Mouse (Mus musculus) hindbrain, embryonic 13.5 days (tissue): ENCODE measurements around the gene Tcaf2. TPM values are rescaled to one million over a fixed set of nuclear protein-coding genes. Genes with fewer than 3 reads are reported as not detected.

Experiments
- ATAC-seq: fragments of 200-750 bp; cut with Nextera tagmentation; 2 replicates; pipeline ENCODE4 v1.8.0; 2017; ENCODE audit warnings: moderate TSS enrichment; ENCODE audit not compliant: low FRiP score
- H3K27ac ChIP-seq: fragments of 300-500 bp; sonication (generic); 2 replicates; pipeline ENCODE4 v1.5.1; 2015; ENCODE audit warnings: inconsistent platforms, mild to moderate bottlenecking, moderate library complexity
- H3K27me3 ChIP-seq: fragments of 300-500 bp; sonication (generic); 2 replicates; pipeline ENCODE4 v1.6.1; 2015; ENCODE audit warnings: mild to moderate bottlenecking, inconsistent platforms
- H3K36me3 ChIP-seq: fragments of 300-500 bp; sonication (generic); 2 replicates; pipeline ENCODE4 v1.6.1; 2015; ENCODE audit warnings: mild to moderate bottlenecking, inconsistent platforms
- H3K4me1 ChIP-seq: fragments of 300-500 bp; sonication (generic); replicated peaks from 2 replicates; pipeline ENCODE4 v1.6.1; 2015; ENCODE audit warnings: inconsistent platforms
- H3K4me2 ChIP-seq: fragments of 300-500 bp; sonication (generic); 2 replicates; pipeline ENCODE4 v1.6.1; 2015; ENCODE audit warnings: inconsistent platforms, mild to moderate bottlenecking, moderate library complexity
- H3K4me3 ChIP-seq: fragments of 300-500 bp; sonication (generic); 2 replicates; pipeline ENCODE4 v1.5.1; 2015; ENCODE audit warnings: mild to moderate bottlenecking, inconsistent platforms
- H3K9ac ChIP-seq: fragments of 300-500 bp; sonication (generic); 2 replicates; pipeline ENCODE4 v1.6.1; 2015; ENCODE audit warnings: mild to moderate bottlenecking, inconsistent platforms
- H3K9me3 ChIP-seq: fragments of 300-500 bp; sonication (generic); 2 replicates; pipeline ENCODE4 v1.6.1; 2016; ENCODE audit warnings: inconsistent platforms
- WGBS: fragments of 180-500 bp; shearing (Covaris S2); methylation state at CpG from one replicate; pipeline ENCODE4 v1.1.7; 2015; 5-methylcytosine and 5-hydroxymethylcytosine counted together
- polyA plus RNA-seq: library from polyadenylated mRNA; unstranded; fragments of >200 nt; fragmentation: Nextera tagmentation; extraction: Ambion mirVana; gene quantifications from 2 replicates; pipeline ENCODE4 v1.2.1, GENCODE M21; 2015

The Tcaf2 gene
- polyA plus RNA-seq, 1 experiment from 2014 or later: 2.1 TPM

GRCm38 (mm10) chr6:42612218-42612617 is 32.8 kb downstream of the Tcaf2 start:
- H3K4me3 ChIP-seq: no peak overlapping the region
- no peaks in the 10 kb centered on the region for H3K9me3 ChIP-seq
- H3K4me2 ChIP-seq: no peak overlapping the region
- H3K9ac ChIP-seq: no peak overlapping the region
- no peaks in the 10 kb centered on the region for H3K4me1 ChIP-seq
- H3K27me3 ChIP-seq: no peaks in the 10 kb centered on the region
- no peaks in the 10 kb centered on the region for H3K36me3 ChIP-seq
- no peak overlapping the region for H3K27ac ChIP-seq
- no peak for ATAC-seq

GRCm38 (mm10) chr6:42610954-42611522 is 34.0 kb downstream of the Tcaf2 start:
- no peaks in the 10 kb centered on the region for H3K9me3 ChIP-seq
- H3K27ac ChIP-seq: no peak overlapping the region
- no peak for ATAC-seq
- H3K4me2 ChIP-seq: no peak overlapping the region
- H3K9ac ChIP-seq: no peak overlapping the region
- H3K36me3 ChIP-seq: no peaks in the 10 kb centered on the region
- no peaks in the 10 kb centered on the region for H3K4me1 ChIP-seq
- no peaks in the 10 kb centered on the region for H3K27me3 ChIP-seq
- H3K4me3 ChIP-seq: no peak overlapping the region
- WGBS: 82% methylated on average over 4 of the region's 4 CpGs

GRCm38 (mm10) chr6:42597592-42597991 is 47.5 kb downstream of the Tcaf2 start, which contains the start of gene Tcaf3:
TSS of gene Tcaf3 (minus strand) at chr6:42597692.
- peaks cover 5% of the 10 kb centered on the region for H3K4me1 ChIP-seq
- no peak for ATAC-seq
- H3K4me2 ChIP-seq: no peak within 1 kb of the TSS
- WGBS: 67% methylated on average over 4 of the region's 4 CpGs
- no peak within 1 kb of the TSS for H3K4me3 ChIP-seq
- no peak within 1 kb of the TSS for H3K9ac ChIP-seq
- H3K36me3 ChIP-seq: no peaks in the 10 kb centered on the region
- no peaks in the 10 kb centered on the region for H3K9me3 ChIP-seq
- no peak within 1 kb of the TSS for H3K27ac ChIP-seq
- no peaks in the 10 kb centered on the region for H3K27me3 ChIP-seq

GRCm38 (mm10) chr6:42593138-42593882 is 51.7 kb downstream of the Tcaf2 start:
- H3K36me3 ChIP-seq: no peaks in the 10 kb centered on the region
- H3K9ac ChIP-seq: no peak overlapping the region
- H3K27ac ChIP-seq: no peak overlapping the region
- 70% methylated on average over 17 of the region's 17 CpGs for WGBS
- H3K4me1 ChIP-seq: peaks cover 5% of the 10 kb centered on the region
- no peaks in the 10 kb centered on the region for H3K27me3 ChIP-seq
- H3K4me2 ChIP-seq: no peak overlapping the region
- no peak overlapping the region for H3K4me3 ChIP-seq
- ATAC-seq: no peak
- no peaks in the 10 kb centered on the region for H3K9me3 ChIP-seq

- H3K27ac ChIP-seq: no peak overlapping the region
- no peaks in the 10 kb centered on the region for H3K9me3 ChIP-seq
- no peaks in the 10 kb centered on the region for H3K4me1 ChIP-seq
- no peak overlapping the region for H3K4me3 ChIP-seq
- H3K27me3 ChIP-seq: 0 out of 2 replicates have a peak, but pooled peaks cover 2% of the 10 kb centered on the region
- WGBS: 89% methylated on average over 5 of the region's 5 CpGs
- H3K9ac ChIP-seq: no peak overlapping the region
- no peak for ATAC-seq
- H3K36me3 ChIP-seq: no peaks in the 10 kb centered on the region
- H3K4me2 ChIP-seq: no peak overlapping the region
These were observed 58.5 kb downstream of the Tcaf2 start for GRCm38 (mm10) chr6:42586569-42586968.

- Histone ChIP-seq H3K9me3 (no peaks in the 10 kb centered on the region), H3K27ac (no peak overlapping the region), H3K27me3 (0 out of 2 replicates have a peak, but pooled peaks cover 2% of the 10 kb centered on the region), H3K4me3 (no peak overlapping the region), H3K9ac (no peak overlapping the region), H3K36me3 (no peaks in the 10 kb centered on the region), H3K4me1 (no peaks in the 10 kb centered on the region), H3K4me2 (no peak overlapping the region)
- ATAC-seq: no peak; the same call in 1 of the 2 replicates
- WGBS: 5% methylated on average over 7 of the region's 7 CpGs
These were observed 61.6 kb downstream of the Tcaf2 start for GRCm38 (mm10) chr6:42583488-42583872.

- 0 out of 2 replicates have a peak, but pooled peaks cover 2% of the 10 kb centered on the region for H3K27me3 ChIP-seq
- 70% methylated on average over 9 of the region's 9 CpGs for WGBS
- ATAC-seq: no peak
- no peak overlapping the region for H3K9ac ChIP-seq
- H3K4me2 ChIP-seq: no peak overlapping the region
- H3K4me3 ChIP-seq: no peak overlapping the region
- H3K36me3 ChIP-seq: no peaks in the 10 kb centered on the region
- no peaks in the 10 kb centered on the region for H3K4me1 ChIP-seq
- no peaks in the 10 kb centered on the region for H3K9me3 ChIP-seq
- H3K27ac ChIP-seq: no peak overlapping the region
These were observed 62.1 kb downstream of the Tcaf2 start for GRCm38 (mm10) chr6:42582741-42583487.

- Histone ChIP-seq H3K27ac (no peak overlapping the region), H3K9ac (no peak overlapping the region), H3K4me1 (no peaks in the 10 kb centered on the region), H3K36me3 (no peaks in the 10 kb centered on the region), H3K4me3 (no peak overlapping the region), H3K27me3 (0 out of 2 replicates have a peak, but pooled peaks cover 2% of the 10 kb centered on the region), H3K4me2 (no peak overlapping the region), H3K9me3 (no peaks in the 10 kb centered on the region)
- 80% methylated on average over 4 of the region's 4 CpGs for WGBS
- ATAC-seq: no peak
These were observed 66.4 kb downstream of the Tcaf2 start for GRCm38 (mm10) chr6:42578678-42579077.

GRCm38 (mm10) chr6:42577433-42577832 is 67.6 kb downstream of the Tcaf2 start:
- Histone ChIP-seq H3K4me1 (no peaks in the 10 kb centered on the region), H3K27me3 (no peaks in the 10 kb centered on the region), H3K4me3 (no peak overlapping the region), H3K36me3 (no peaks in the 10 kb centered on the region), H3K27ac (no peak overlapping the region), H3K4me2 (no peak overlapping the region), H3K9ac (no peak overlapping the region), H3K9me3 (no peaks in the 10 kb centered on the region)
- WGBS: 98% methylated on average over 2 of the region's 2 CpGs
- no peak for ATAC-seq

Other genes starting within 250 kb of the Tcaf2 start
- gene Tas2r143, start 245.0 kb downstream of the Tcaf2 start, polyA plus RNA-seq: not detected in 2 replicates
- not detected in 2 replicates for gene Tas2r135, start 239.8 kb downstream of the Tcaf2 start, polyA plus RNA-seq
- not detected in 2 replicates for gene Tas2r126, start 210.7 kb downstream of the Tcaf2 start, polyA plus RNA-seq
- gene Olfr458, start 180.1 kb downstream of the Tcaf2 start, polyA plus RNA-seq: not detected in 2 replicates
- gene Olfr457, start 168.9 kb downstream of the Tcaf2 start, polyA plus RNA-seq: 0.04 TPM in 1 of 2 replicates, not detected in the other
- not detected in 2 replicates for gene Olfr456, start 158.0 kb downstream of the Tcaf2 start, polyA plus RNA-seq
- gene Olfr455, start 97.7 kb downstream of the Tcaf2 start, polyA plus RNA-seq: not detected in 2 replicates
- not detected in 2 replicates for gene Tcaf3, start 47.6 kb downstream of the Tcaf2 start, polyA plus RNA-seq
- gene Tcaf1, start 64.8 kb upstream of the Tcaf2 start, polyA plus RNA-seq: 224 and 234 TPM in 2 replicates
- not detected in 2 replicates for gene Olfr453, start 94.1 kb upstream of the Tcaf2 start, polyA plus RNA-seq
- not detected in 2 replicates for gene Olfr38, start 111.2 kb upstream of the Tcaf2 start, polyA plus RNA-seq
- gene Olfr452, start 139.8 kb upstream of the Tcaf2 start, polyA plus RNA-seq: not detected in 2 replicates
- gene Olfr450, start 166.7 kb upstream of the Tcaf2 start, polyA plus RNA-seq: not detected in 2 replicates
- not detected in 2 replicates for gene Olfr449, start 189.1 kb upstream of the Tcaf2 start, polyA plus RNA-seq
- gene Olfr448, start 245.2 kb upstream of the Tcaf2 start, polyA plus RNA-seq: not detected in 2 replicates